Mouse (Mus musculus) yolk sac, embryonic 10.5 days (tissue): ENCODE data around the gene Wrap73.

Experiments
- DNase-seq: peaks from one replicate; pipeline ENCODE4 v3.0.0-alpha.2; 2017; ENCODE audit warnings: low spot score

Gene Wrap73

DNA sequence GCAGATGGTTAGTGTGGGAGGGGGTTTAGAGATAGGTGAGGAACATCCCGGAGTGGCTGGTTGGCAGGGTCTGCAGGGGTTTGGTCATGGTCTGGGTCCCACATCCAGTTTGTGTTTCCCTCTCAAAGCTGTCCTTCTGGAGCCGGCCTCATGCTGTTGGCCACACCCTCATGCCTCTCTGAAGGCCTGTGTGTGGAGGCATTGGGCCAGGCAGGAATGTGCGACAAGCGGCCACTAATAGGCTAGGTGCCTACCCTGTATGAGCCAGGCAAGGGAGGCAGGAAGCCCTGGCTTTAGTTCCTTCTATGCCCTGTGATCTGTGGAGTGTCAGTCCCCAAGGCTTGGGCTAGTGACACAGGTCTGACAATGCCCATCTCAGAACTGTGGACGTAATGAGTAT lies 42.8 kb downstream of the Wrap73 start:
- DNase-seq = no peak

GRCm38 (mm10) chr4:154186002-154186537 lies 43.9 kb downstream of the Wrap73 start:
- no peak for DNase-seq

DNA sequence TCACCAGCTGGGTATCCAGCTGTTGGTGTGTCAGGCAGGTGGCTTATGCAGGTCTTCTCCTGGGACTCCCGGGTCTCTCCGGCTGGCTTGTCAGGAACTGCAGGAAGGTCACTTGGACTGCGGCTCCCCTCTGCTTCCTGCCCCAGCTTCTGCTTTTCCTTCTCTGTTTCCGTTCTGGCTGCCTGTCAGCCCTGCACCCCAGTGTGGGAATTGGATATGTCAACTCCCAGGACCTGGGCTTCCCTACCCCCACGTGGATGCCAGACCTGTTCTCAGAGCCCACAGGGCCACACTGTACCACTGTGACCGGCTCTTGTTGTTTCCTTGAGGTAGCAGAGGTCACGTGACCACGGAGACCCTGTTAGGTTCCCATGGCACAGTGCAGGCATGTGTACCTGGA lies 46.8 kb downstream of the Wrap73 start:
- no peak for DNase-seq

DNA sequence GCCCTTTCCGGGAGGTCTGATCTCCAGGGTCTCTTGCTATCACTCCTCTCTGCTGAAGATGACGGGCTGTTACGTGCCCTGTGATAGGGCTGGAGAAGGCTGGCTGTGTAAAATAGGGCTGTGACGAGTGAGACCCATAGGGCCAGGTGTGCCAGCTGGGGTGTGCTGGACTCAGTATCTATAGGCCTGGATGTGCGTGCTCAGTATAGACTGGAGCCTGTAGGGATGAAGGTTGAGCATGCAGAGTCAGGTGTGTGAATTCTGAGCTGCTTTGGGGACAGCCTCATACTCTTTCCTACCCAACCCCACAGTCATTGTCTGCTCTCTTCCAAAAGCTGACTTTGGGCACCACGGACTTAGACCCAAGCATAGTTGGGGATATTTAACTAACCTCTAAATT lies 55.8 kb downstream of the Wrap73 start:
- DNase-seq = no peak

DNA sequence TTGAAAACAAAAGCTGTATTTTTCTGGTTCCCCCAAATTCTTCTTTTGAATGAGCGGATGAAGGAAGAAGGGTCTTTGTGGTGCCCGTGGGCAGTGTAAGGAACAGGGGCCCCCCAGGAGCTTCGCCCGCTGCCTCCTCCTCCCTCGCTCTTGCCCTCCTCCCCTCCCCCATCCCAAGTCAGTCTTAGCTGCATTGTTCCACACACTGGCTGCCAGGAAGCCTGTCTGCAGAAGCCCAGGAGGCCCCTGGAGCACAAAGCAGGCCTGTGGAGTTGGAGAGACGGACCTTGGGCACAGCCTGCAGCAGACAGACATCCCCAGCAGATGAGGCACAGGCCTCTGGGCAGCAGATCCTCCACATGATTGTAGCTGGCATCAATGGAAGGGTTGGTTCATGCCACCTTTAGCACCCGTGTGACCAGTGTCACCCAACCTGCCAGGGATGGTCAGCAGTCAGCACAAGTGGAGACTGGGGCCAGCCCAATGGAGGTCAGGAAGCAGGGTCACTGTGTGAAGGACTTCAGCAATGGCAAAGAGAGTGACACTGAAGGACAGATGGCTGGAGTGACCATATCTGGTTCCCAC lies 56.3 kb downstream of the Wrap73 start:
- no peak for DNase-seq

GRCm38 (mm10) chr4:154201511-154201910 lies 59.3 kb downstream of the Wrap73 start:
- DNase-seq = no peak

GRCm38 (mm10) chr4:154204532-154204931 lies 62.4 kb downstream of the Wrap73 start:
- DNase-seq = no peak

- no peak for DNase-seq
Observed at GRCm38 (mm10) chr4:154205392-154205791, 63.2 kb downstream of the Wrap73 start.

GRCm38 (mm10) chr4:154207261-154207660 lies 65.1 kb downstream of the Wrap73 start:
- DNase-seq = peak; percentile 14

DNA sequence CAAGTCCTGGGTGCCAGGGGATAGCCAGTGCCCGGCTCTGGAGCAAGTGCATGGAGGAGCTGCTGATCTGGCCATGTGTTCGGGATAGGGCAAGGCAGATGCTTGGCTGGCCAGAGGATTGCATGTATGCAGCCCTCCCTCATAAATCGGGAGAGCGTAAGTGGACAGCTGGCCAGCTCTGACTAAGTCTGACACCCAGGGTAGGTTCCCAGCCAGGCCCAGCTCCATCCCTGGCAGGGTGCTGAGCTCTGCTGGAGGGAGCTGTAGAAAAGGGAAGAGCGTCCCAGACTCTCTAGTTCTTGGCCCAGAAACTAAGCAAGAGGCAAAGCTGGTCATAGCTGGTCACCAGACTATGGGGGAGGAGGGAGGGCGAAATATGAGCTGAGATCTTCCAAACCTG lies 66.9 kb downstream of the Wrap73 start:
- DNase-seq = no peak

GRCm38 (mm10) chr4:154209825-154210224 lies 67.7 kb downstream of the Wrap73 start:
- no peak for DNase-seq

GRCm38 (mm10) chr4:154211459-154211858 lies 69.3 kb downstream of the Wrap73 start:
- DNase-seq = no peak

GRCm38 (mm10) chr4:154213586-154213985 lies 71.4 kb downstream of the Wrap73 start:
- DNase-seq = no peak

DNA sequence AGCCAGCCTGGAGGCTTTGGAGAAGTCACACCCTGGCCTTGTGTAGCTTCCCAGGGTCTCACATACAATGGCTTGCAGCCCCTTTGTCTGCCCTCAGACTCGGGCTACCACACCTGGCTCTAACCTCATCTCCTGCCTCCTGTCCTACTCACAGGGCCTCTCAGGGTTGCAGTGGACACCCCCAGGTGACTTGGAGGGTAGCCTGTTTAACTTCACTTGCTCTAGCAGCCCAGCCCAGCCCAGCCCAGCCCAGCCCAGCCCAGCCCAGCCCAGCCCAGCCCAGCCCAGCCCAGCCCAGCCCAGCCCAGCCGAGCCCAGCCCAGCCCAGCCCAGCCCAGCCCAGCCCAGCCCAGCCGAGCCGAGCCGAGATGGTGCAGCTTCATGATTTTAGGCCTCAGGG lies 71.9 kb downstream of the Wrap73 start:
- no peak for DNase-seq
